Mouse (Mus musculus) intestine, embryonic 15.5 days (tissue): ENCODE measurements around the gene Arhgap21. TPM values are rescaled to one million over a fixed set of nuclear protein-coding genes. Genes with fewer than 3 reads are reported as not detected.

Experiments
- polyA plus RNA-seq: library from polyadenylated mRNA; unstranded; fragments of >200 nt; fragmentation: Nextera tagmentation; extraction: Ambion mirVana; gene quantifications from 2 replicates; pipeline ENCODE4 v1.2.1, GENCODE M21; 2015

Arhgap21 gene
- polyA plus RNA-seq, 1 experiment from 2014 or later = 13.6 TPM

Other genes with a start within 250 kb of the Arhgap21 start
- gene Enkur, start 236.5 kb upstream of the Arhgap21 start, polyA plus RNA-seq = 0.41 and 0.57 TPM in 2 replicates
- 5.5 and 5.9 TPM in 2 replicates for gene Thnsl1, start 236.8 kb upstream of the Arhgap21 start, polyA plus RNA-seq